Comparison of ENCODE assay signal across 12 mouse cellular contexts in genomic region chr17:10321754-10322153, GRCm38 (mm10). TPM values are rescaled to one million over a fixed set of nuclear protein-coding genes. Genes with fewer than 3 reads are reported as not detected.
DNase-seq lines count a peak whose midpoint lies in the region; ATAC-seq and TF ChIP-seq lines count a peak whose summit lies in the region.
"Had no signal": no experiment of that assay in that cellular context is flagged by ENCODE, and none has a peak within 500 bp of the region (broad histone marks: within the 10 kb centered on the region; RNA-seq: fewer than 3 reads in every experiment).

No protein-coding gene starts in this region.

- H3K27ac ChIP-seq in kidney, postnatal 0 days = no peak overlapping the region
- peak overlapping the region; percentile 99; the same call in 1 of the 2 replicates for H3K27ac ChIP-seq in forebrain, embryonic 10.5 days
- H3K27ac ChIP-seq in forebrain, embryonic 15.5 days (replicated peaks) = no peak overlapping the region
- H3K27ac ChIP-seq in midbrain, embryonic 11.5 days (ENCODE audit: low read depth, low read length) = no peak overlapping the region
- H3K27ac ChIP-seq: embryonic facial prominence, embryonic 15.5 days had no signal

- ATAC-seq in kidney, postnatal 0 days (replicated peaks; ENCODE audit: low FRiP score, low read depth) = no peak
- no peak for ATAC-seq in forebrain, embryonic 15.5 days (replicated peaks)
- ATAC-seq in midbrain, embryonic 11.5 days (ENCODE audit: low FRiP score) = no peak

- H3K4me1 ChIP-seq in kidney, postnatal 0 days (replicated peaks; ENCODE audit: insufficient read depth, low read length) = peaks cover 9% of the 10 kb centered on the region; the same call in 1 of the 2 replicates
- H3K4me1 ChIP-seq in forebrain, embryonic 10.5 days = peaks cover 22% of the 10 kb centered on the region
- H3K4me1 ChIP-seq in forebrain, embryonic 15.5 days = peaks cover 18% of the 10 kb centered on the region
- peaks cover 12% of the 10 kb centered on the region for H3K4me1 ChIP-seq in midbrain, embryonic 11.5 days (ENCODE audit: control insufficient read depth, insufficient read depth, low read length)
- H3K4me1 ChIP-seq: embryonic facial prominence, embryonic 15.5 days had no signal

- intact Hi-C loops in left cerebral cortex, postnatal 36 days (cut with DNase I) = no loop called here
- intact Hi-C loops in left cerebral cortex, postnatal 25 days (cut with DNase I) = loop anchor here (5.0 to 10.0 kb wide), 3 partner anchors 71 to 1653 kb away; no protein-coding TSS in a partner anchor

- no peaks in the 10 kb centered on the region for H3K36me3 ChIP-seq in kidney, postnatal 0 days (ENCODE audit: insufficient read depth, low read length)
- peaks cover 18% of the 10 kb centered on the region for H3K36me3 ChIP-seq in forebrain, embryonic 10.5 days (replicated peaks)
- H3K36me3 ChIP-seq in forebrain, embryonic 15.5 days = peaks cover 5% of the 10 kb centered on the region; the same call in 1 of the 2 replicates
- H3K36me3 ChIP-seq in midbrain, embryonic 11.5 days (ENCODE audit: control insufficient read depth, insufficient read depth, low read length) = 0 out of 2 replicates have a peak, but pooled peaks cover 2% of the 10 kb centered on the region
- H3K36me3 ChIP-seq: embryonic facial prominence, embryonic 15.5 days had no signal

- H3K9me3 ChIP-seq in kidney, postnatal 0 days (replicated peaks; ENCODE audit: low read length) = no peaks in the 10 kb centered on the region
- peaks cover 5% of the 10 kb centered on the region; the same call in 1 of the 2 replicates for H3K9me3 ChIP-seq in forebrain, embryonic 10.5 days
- no peaks in the 10 kb centered on the region for H3K9me3 ChIP-seq in forebrain, embryonic 15.5 days
- H3K9me3 ChIP-seq in midbrain, embryonic 11.5 days (ENCODE audit: control insufficient read depth, low read length) = no peaks in the 10 kb centered on the region; the same call in 1 of the 2 replicates
- H3K9me3 ChIP-seq: embryonic facial prominence, embryonic 15.5 days had no signal

- H3K4me3 ChIP-seq in kidney, postnatal 0 days (replicated peaks; ENCODE audit: low read depth, low read length) = no peak overlapping the region
- H3K4me3 ChIP-seq in forebrain, embryonic 10.5 days = peak overlapping the region; percentile 88; the same call in 1 of the 2 replicates
- H3K4me3 ChIP-seq in forebrain, embryonic 15.5 days = no peak overlapping the region
- H3K4me3 ChIP-seq in midbrain, embryonic 11.5 days (ENCODE audit: low read depth, low read length) = peak overlapping the region; percentile 20
- H3K4me3 ChIP-seq: embryonic facial prominence, embryonic 15.5 days had no signal

- H3K27me3 ChIP-seq in kidney, postnatal 0 days (ENCODE audit: insufficient read depth, low read length) = no peaks in the 10 kb centered on the region
- no peaks in the 10 kb centered on the region for H3K27me3 ChIP-seq in forebrain, embryonic 10.5 days (ENCODE audit: poor library complexity, severe bottlenecking)
- H3K27me3 ChIP-seq in forebrain, embryonic 15.5 days = no peaks in the 10 kb centered on the region
- H3K27me3 ChIP-seq in midbrain, embryonic 11.5 days (ENCODE audit: control insufficient read depth, insufficient read depth, low read length) = no peaks in the 10 kb centered on the region
- H3K27me3 ChIP-seq: embryonic facial prominence, embryonic 15.5 days had no signal

- no peak overlapping the region for H3K9ac ChIP-seq in kidney, postnatal 0 days (ENCODE audit: low read depth, low read length)
- no peak overlapping the region for H3K9ac ChIP-seq in forebrain, embryonic 15.5 days (replicated peaks)
- H3K9ac ChIP-seq in midbrain, embryonic 11.5 days (ENCODE audit: low read length) = no peak overlapping the region
- H3K9ac ChIP-seq: embryonic facial prominence, embryonic 15.5 days had no signal

- peak overlapping the region; percentile 31; the same call in 1 of the 2 replicates for H3K4me2 ChIP-seq in kidney, postnatal 0 days (ENCODE audit: low read length)
- peak overlapping the region; percentile 32 for H3K4me2 ChIP-seq in forebrain, embryonic 15.5 days (replicated peaks)
- H3K4me2 ChIP-seq in midbrain, embryonic 11.5 days = peak overlapping the region; percentile 52

- WGBS in kidney, postnatal 0 days = 73% methylated on average over 4 of the region's 4 CpGs
- WGBS in forebrain, embryonic 10.5 days = 84% methylated on average over 4 of the region's 4 CpGs
- 58% methylated on average over 4 of the region's 4 CpGs for WGBS in forebrain, embryonic 15.5 days
- 53% methylated on average over 4 of the region's 4 CpGs for WGBS in midbrain, embryonic 11.5 days

- DNase-seq in kidney, postnatal 0 days (ENCODE audit: low spot score) = no peak
- no peak for DNase-seq in kidney, postnatal 36 days
- no peak for DNase-seq in forebrain, embryonic 10.5 days (ENCODE audit: extremely low spot score, low spot score)
- DNase-seq in midbrain, embryonic 11.5 days (ENCODE audit: low spot score, missing footprints) = no peak
- DNase-seq in urinary bladder, adult 2 months (ENCODE audit: low spot score) = no peak
- no peak for DNase-seq in left cerebral cortex, postnatal 36 days (ENCODE audit: low spot score in 2 of 2)
- no peak for DNase-seq in left cerebral cortex, postnatal 25 days (ENCODE audit: low spot score in 2 of 2)
- DNase-seq: cerebellum, adult 2 months; gastrocnemius, postnatal 25 days; retina, postnatal 1 day had no signal

- no peak for TF ChIP-seq CTCF in kidney, postnatal 0 days (IDR thresholded peaks at IDR 0.05; ENCODE audit: low read depth)

RNA-seq across cellular contexts. Expression of gene Qk, which starts 2.1 kb away (rescaled TPM):
- 30.3 and 32.4 TPM in 2 replicates for polyA plus RNA-seq in kidney, postnatal 0 days (2015; fragmentation: Nextera tagmentation; extraction: Ambion mirVana)
- 40.5 and 47.0 TPM in 2 replicates for polyA plus RNA-seq in forebrain, embryonic 10.5 days (2016; fragmentation: Nextera tagmentation; extraction: Ambion mirVana)
- polyA plus RNA-seq in forebrain, embryonic 15.5 days (2015; fragmentation: Nextera tagmentation; extraction: Ambion mirVana) = 45.4 and 45.5 TPM in 2 replicates
- 63.2 and 73.7 TPM in 2 replicates for polyA plus RNA-seq in midbrain, embryonic 11.5 days (2014; fragmentation: Nextera tagmentation; extraction: Ambion mirVana)
- polyA plus RNA-seq in urinary bladder, adult 2 months (2012; rRNA removed) = 74.0 and 86.9 TPM in 2 replicates
- 100 to 1,000 TPM; 333 to 359 TPM for total RNA-seq in left cerebral cortex, postnatal 36 days (2021)
- total RNA-seq in left cerebral cortex, postnatal 25 days (2021) = 100 to 1,000 TPM; 357 to 388 TPM

Comparison
In these comparisons a context has a peak if more than half of its experiments do, and no peak if none do; other contexts are left out.
1. H3K4me3 ChIP-seq: peak in forebrain, embryonic 10.5 days (single experiment) and midbrain, embryonic 11.5 days (single experiment); none in kidney, postnatal 0 days (single experiment) and forebrain, embryonic 15.5 days (single experiment).
2. Peak in every context shown above with its lines, with median percentiles within 50 percentile points of each other: H3K4me2 ChIP-seq.